Mouse (Mus musculus) heart, postnatal 25 days (tissue): ENCODE results near the gene Olfr1392. TPM values are rescaled to one million over a fixed set of nuclear protein-coding genes. Genes with fewer than 3 reads are reported as not detected.
"Not testable (repeated sequence)": the region's sequence is repeated elsewhere in the genome, so short reads cannot be mapped to it uniquely, and the experiment has no call there.

ENCODE experiments used
- DNase-seq: peaks from one replicate; pipeline ENCODE4 v3.0.0; 2022; ENCODE audit warnings: low spot score
- intact Hi-C: fragments of 180-260 bp; cut with DNase I; formaldehyde crosslinking; loops from one replicate; pipeline ENCODE4 v1.15.1; 2025
- total RNA-seq, 2 experiments: library from RNA; stranded (reverse); gene quantifications; 2 replicates each; pipeline ENCODE4 v1.2.3; 2021

The Olfr1392 gene
- total RNA-seq, 2 experiments from 2014 or later: not detected

- intact Hi-C loops: loop anchor here (5.0 kb wide), 1 partner anchor 167 kb away; no protein-coding TSS in a partner anchor
Observed at GRCm38 (mm10) chr11:49273834-49274519, 11.1 kb upstream of the Olfr1392 start.

DNA sequence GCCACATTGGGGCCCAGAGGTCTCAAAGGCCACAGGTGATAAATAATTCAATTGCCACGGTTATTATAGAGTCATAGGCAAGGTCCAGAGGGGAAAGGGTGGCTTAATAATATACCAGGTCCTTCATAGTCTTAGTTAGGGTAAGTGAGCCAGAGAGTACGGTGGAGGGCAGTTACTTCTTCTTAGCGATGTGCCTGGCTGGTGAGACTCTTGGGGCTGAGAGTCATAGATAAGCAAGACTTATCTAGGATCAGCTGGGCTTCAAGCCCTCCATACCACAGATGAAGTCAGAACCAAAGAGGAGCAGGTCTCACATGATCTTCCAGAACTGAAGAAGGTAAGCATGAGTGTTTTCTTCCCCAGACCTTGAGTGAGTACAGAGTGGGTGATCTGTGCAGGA is 6.9 kb upstream of the Olfr1392 start, which contains the start of gene Olfr1393:
Gene Olfr1393 (plus strand): TSS at position 83 of the 400 bp plus-strand sequence.
- DNase-seq: no peak
- intact Hi-C loops: no loop called here

More at GRCm38 (mm10) chr11:49273834-49274519, 11.1 kb upstream of the Olfr1392 start:
- no peak for DNase-seq

- DNase-seq: no peak
- intact Hi-C loops: no loop called here
Observed at GRCm38 (mm10) chr11:49287251-49287650, 2.2 kb downstream of the Olfr1392 start.

GRCm38 (mm10) chr11:49292777-49293176 is 7.7 kb downstream of the Olfr1392 start:
- DNase-seq: no peak
- intact Hi-C loops: no loop called here

- intact Hi-C loops: no loop called here
- DNase-seq: no peak
Observed at GRCm38 (mm10) chr11:49304441-49304840, 19.4 kb downstream of the Olfr1392 start, which contains the start of gene Olfr10. Gene Olfr10 (plus strand): TSS chr11:49304741.

DNA sequence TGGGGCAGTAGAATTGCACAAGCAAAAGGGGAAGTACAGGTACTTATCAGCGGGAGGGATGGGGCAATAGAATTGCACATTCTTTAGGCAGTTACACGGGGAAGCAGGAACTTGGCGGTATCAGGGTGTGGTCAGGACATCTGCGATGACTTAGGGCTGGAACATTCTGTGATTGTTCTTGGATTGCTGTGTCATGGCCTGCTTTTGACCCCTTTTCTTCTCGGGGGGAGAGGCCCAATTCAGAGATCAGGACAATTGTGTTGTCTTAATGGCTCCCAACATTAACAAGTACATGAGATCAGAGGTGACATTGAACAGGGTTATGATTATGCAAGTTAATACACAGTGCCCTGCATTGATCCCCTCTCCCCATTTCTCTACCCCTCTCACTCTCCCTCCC is 23.5 kb downstream of the Olfr1392 start:
- intact Hi-C loops: not testable (repeated sequence)

GRCm38 (mm10) chr11:49322442-49322841 is 37.4 kb downstream of the Olfr1392 start, which contains the start of gene Olfr1391:
Gene Olfr1391 (plus strand): TSS chr11:49322742.
- no peak for DNase-seq
- intact Hi-C loops: no loop called here

More for the DNA sequence above, 23.5 kb downstream of the Olfr1392 start:
- not testable (repeated sequence) for DNase-seq

DNA sequence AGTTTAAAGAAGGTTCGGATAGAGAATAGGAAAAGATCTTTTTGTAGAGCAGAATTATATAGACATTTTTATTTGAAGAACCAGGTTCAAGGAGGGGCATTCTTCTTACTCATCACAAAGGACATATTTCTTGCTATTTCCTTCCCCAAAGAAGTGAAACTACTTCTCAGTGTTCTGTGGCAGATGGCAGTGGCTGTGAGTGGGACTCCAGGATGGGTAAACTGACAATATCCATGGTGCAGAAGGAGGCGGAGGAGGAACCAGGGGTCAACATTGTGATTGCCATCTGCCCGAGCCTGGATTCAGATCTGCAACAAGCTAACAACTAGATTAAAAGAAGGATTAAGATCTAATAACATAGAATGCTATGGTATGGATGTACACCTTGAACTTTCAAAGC is 41.6 kb downstream of the Olfr1392 start:
- intact Hi-C loops: no loop called here
- no peak for DNase-seq

- intact Hi-C loops: no loop called here
- no peak for DNase-seq
Observed at GRCm38 (mm10) chr11:49329686-49330085, 44.6 kb downstream of the Olfr1392 start.

DNA sequence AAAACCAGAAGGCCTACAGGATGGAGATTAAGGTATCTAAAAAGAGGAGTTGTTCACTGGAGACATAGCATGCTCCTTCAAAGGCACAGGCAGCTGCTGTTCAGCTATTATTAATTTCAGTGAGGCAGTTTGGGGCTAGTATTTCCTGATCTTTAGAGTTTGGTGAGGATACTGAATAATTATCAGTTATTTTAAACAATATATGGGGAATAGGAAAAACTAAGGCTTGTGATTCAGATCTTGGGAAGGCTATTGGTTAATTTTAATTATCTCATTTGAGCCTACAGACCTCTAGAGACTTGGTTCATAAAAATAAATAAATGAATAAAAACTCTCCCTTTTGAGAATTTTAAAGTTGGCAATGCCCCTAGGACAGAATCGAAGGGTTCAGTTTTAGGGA is 49.8 kb downstream of the Olfr1392 start, which contains the start of gene Olfr1390:
Gene Olfr1390 (plus strand): TSS at position 301 of the 400 bp plus-strand sequence.
- intact Hi-C loops: loop anchor here (1.0 kb wide), 1 partner anchor 48 kb away; no protein-coding TSS in a partner anchor

GRCm38 (mm10) chr11:49337150-49337832 is 52.2 kb downstream of the Olfr1392 start:
- intact Hi-C loops: no loop called here
- no peak for DNase-seq

More for the DNA sequence above, 49.8 kb downstream of the Olfr1392 start, which contains the start of gene Olfr1390:
- no peak for DNase-seq

Other genes starting within 250 kb of the Olfr1392 start
- 1 to 10 TPM; 5.6 to 7.0 TPM for gene 9930111J21Rik2, start 234.0 kb upstream of the Olfr1392 start, total RNA-seq
- gene Tgtp2, start 221.1 kb upstream of the Olfr1392 start, total RNA-seq: 1 to 10 TPM in 1 of 2 experiments, under 1 TPM in 1; 0.55 to 1.7 TPM
- gene Ifi47, start 208.7 kb upstream of the Olfr1392 start, total RNA-seq: 1 to 10 TPM; 1.3 to 3.0 TPM
- 1 to 10 TPM; 1.3 to 1.7 TPM for gene Olfr1396, start 170.4 kb upstream of the Olfr1392 start, total RNA-seq
- gene Olfr1395, start 143.0 kb upstream of the Olfr1392 start, total RNA-seq: not detected
- gene Olfr1394, start 130.9 kb upstream of the Olfr1392 start, total RNA-seq: not detected
- 10 to 100 TPM; 25.0 to 35.0 TPM for gene Btnl9, start 98.1 kb upstream of the Olfr1392 start, total RNA-seq
- gene Zfp62, start 82.0 kb upstream of the Olfr1392 start, total RNA-seq: 10 to 100 TPM; 21.5 to 29.6 TPM
- gene Mgat1, start 41.1 kb upstream of the Olfr1392 start, total RNA-seq: 10 to 100 TPM; 49.1 to 64.1 TPM
- gene Olfr1393, start 7.0 kb upstream of the Olfr1392 start, total RNA-seq: under 1 TPM; 0.10 to 0.11 TPM
- gene Olfr10, start 19.5 kb downstream of the Olfr1392 start, total RNA-seq: not detected
- gene Olfr1391, start 37.5 kb downstream of the Olfr1392 start, total RNA-seq: not detected
- gene Olfr1390, start 49.9 kb downstream of the Olfr1392 start, total RNA-seq: not detected
- not detected for gene Olfr1389, start 137.8 kb downstream of the Olfr1392 start, total RNA-seq
- under 1 TPM; 0.13 to 0.14 TPM for gene Olfr1388, start 151.3 kb downstream of the Olfr1392 start, total RNA-seq
- gene Olfr1387, start 170.1 kb downstream of the Olfr1392 start, total RNA-seq: under 1 TPM; 0.06 to 0.10 TPM
- gene Olfr1386, start 179.8 kb downstream of the Olfr1392 start, total RNA-seq: not detected
- gene Olfr1385, start 203.8 kb downstream of the Olfr1392 start, total RNA-seq: not detected
- not detected for gene Olfr1384, start 221.4 kb downstream of the Olfr1392 start, total RNA-seq
- under 1 TPM; 0.52 to 0.59 TPM for gene Olfr1383, start 234.4 kb downstream of the Olfr1392 start, total RNA-seq
- not detected for gene Olfr1382, start 243.0 kb downstream of the Olfr1392 start, total RNA-seq